Mouse (Mus musculus): ENCODE results near the gene Slc2a4. TPM values are rescaled to one million over a fixed set of nuclear protein-coding genes. Genes with fewer than 3 reads are reported as not detected.

Gene Slc2a4
- total RNA-seq, 4 experiments from 2014 or later: 4.8 to 5.4 (median 5.1) TPM

DNA sequence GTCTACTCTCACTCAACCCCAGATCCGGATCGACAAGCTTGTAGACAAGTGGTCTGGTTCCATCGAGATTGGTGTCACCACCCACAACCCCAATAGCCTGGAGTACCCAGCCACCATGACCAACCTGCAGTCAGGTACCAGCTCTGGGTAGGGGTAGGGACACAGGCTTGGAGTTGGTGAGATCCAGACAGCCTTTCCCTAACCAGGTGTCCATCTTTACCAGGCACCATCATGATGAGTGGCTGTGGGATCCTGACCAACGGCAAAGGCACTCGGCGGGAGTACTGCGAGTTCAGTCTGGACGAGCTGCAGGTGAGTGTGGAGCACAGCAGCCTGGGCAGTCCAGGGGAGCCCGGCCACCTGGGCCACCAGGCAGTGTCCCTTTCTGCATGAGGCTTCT lies 43.7 kb downstream of the Slc2a4 start:
- DNase-seq (ENCODE audit: low spot score in 2 of 2): no peak

DNA sequence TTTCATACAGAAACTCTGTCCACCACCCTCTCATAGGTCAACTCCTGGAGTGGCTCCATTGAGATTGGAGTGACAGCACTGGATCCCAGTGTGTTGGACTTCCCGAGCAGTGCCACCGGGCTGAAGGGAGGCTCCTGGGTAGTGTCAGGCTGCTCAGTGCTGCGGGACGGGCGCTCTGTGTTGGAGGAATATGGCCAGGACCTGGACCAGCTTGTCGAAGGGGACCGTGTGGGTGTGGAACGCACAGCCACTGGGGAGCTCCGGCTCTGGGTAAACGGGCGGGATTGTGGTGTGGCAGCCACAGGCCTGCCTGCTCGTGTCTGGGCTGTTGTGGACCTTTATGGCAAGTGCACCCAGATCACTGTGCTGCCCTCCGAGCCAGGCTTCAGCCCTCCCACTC lies 45.0 kb downstream of the Slc2a4 start:
- no peak for DNase-seq (ENCODE audit: low spot score in 2 of 2)

DNA sequence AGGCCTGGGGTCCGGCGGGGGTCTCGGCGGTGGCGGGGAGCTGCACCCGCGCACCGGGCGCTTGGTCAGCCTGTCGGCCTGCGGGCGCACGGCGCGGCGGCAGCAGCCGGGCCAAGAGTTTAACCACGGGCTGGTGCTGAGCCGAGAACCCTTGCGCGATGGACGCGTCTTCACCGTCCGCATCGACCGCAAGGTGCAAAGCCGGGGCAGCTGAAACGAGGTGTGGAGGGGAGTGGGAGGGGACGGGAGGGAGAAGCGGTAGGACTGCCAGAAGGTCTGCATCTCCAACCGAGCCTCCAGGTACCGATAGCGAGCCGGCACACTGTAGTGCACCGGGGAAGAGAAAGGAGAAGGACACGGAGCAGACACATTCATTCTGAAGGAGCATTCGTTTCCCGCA lies 46.0 kb downstream of the Slc2a4 start:
- no peak for DNase-seq (ENCODE audit: low spot score in 2 of 2)

DNA sequence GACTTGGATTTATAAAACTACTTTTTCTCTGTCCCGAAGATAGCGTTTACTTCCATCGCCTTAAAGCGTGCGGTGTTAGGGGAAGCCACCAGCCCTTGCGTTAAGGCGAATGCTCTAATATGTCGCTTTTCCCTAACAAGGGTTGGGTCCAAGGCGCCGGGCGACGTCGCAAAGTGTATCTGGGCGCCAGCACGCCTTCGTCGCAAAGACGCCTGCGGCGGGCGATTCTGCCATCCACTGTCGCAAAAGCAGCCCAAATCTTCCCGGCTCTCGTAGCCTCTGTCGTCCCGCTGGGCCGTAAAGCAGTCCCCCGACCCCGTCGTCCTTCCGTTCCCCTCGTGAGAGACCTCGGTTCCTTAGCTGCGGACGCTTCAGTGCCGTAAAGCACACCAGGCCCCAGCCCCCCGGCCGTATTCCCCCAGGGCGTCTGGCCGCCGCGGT lies 46.6 kb downstream of the Slc2a4 start:
- DNase-seq (ENCODE audit: low spot score in 2 of 2): peak; percentile 92 to 99

DNA sequence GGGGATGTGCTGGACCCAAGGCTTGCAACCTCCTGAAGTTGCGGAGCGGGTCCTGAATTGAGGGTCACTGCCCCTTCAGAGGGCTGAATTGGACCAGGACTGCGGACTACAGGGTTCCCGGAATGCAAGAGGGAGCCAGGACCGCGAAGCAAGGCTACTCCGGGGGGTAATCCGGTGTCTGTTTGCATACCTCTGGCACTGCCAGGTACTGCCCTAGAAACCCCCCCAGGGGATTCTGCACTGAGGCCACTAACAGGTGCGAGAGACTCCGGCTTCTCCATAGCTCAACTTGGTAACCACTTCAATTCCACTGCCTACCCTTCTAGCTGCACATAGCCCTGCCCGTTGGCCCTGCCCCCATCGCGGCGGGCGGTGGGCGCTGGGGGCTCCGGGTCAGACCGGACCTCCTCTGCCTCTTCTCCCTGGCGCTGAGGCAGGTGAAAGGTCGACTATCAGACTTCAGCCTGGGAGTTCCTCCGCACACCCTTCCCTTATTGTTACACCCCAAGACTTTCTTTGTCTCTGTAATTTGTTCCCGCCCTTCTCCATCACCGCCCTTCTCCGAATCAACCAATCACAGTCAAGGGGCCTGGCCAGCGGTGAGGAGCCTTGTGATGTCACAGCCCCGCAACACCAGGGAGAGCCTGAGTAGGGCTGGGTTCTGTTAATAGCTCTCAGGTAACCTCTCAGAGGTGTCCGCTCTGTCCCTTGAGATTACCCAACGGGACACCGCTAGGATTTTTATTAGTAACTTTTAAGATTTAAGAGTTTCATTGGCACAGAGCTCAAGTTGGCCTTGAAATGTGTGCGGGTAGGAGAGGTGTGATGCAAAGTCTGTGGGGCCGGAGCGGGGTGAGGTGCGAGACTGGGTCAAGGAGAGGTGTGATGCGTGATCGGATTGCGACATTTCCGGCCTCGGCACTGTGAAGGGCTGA lies 47.2 kb downstream of the Slc2a4 start, which contains the start of the genes 2810408A11Rik and Neurl4:
Gene 2810408A11Rik, minus strand, starts transcription at position 517 of the 935 bp plus-strand sequence.
Gene Neurl4, plus strand, starts transcription at position 602 of the 935 bp plus-strand sequence.
- DNase-seq (ENCODE audit: low spot score in 2 of 2): peak; percentile 65 to 90

DNA sequence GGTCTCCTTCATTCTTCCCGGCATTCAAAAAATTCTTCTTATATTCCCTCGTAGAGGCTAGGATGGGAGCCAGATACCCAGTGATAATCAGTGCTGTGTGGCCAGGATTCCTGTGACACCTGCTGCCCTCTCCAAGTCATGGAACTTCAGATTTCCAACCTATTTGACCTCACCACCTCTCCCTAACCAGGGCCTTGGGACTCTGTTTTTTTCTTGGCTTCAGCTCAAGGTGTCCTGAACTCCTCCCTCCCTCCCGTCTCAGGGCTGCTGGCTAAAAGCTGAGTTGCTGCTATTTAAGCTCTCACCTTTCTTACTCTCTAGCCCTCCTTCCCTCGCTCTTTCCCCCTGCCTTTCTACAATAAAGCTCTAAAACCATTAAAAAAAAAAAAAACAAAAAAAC lies 48.1 kb downstream of the Slc2a4 start:
- DNase-seq (ENCODE audit: low spot score in 2 of 2): no peak

DNA sequence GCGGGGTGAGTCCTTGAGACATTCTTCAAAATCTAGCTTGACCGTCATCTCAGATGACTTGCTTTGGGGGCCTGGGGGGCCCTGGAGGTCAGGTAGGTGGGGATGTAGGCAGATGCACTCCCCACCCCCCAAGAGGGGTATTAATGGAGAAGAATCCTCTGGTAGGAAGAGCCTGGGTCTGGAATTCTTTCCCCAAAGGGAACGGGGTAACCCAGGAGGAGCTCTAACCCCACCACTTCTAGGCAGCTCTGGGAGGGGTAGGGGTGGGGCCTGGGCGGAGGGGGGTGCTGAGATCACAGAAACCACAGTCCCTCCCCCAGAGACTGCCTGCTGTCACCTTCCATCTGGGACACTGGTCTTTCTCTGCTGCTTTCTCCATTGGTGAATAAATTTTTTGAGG lies 52.7 kb downstream of the Slc2a4 start, which contains the start of gene Acap1:
Gene Acap1, minus strand, starts transcription at position 249 of the 400 bp plus-strand sequence.
- no peak for DNase-seq (ENCODE audit: low spot score in 2 of 2)

DNA sequence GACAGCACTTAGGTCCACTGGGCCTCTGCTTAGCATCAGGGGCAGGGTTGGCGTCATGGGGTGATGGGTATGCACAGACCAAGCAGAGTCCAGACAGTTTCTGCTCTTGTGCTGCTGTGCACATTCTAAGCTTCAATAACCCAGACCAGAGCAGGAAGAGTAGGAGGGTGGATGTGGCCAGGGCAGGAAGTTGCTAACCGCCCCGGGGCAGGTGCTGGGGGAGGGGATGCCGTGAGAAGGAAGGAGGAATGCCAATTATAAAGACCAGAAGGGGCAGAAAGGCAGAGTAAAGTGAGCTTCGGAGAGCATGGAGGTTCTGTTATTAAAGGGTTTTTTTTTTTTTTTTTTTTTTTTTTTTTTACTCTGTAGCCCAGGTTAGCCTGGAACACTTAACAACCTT lies 53.3 kb downstream of the Slc2a4 start:
- DNase-seq (ENCODE audit: low spot score in 2 of 2): no peak

Small RNA genes lying within 50 kb of the gene (microRNA-seq; reads per million reads assigned to microRNA genes)
- gene Gm44349: 0.44 to 0.84 reads per million in 2 experiments

Other genes with a start within 250 kb of the Slc2a4 start
- 10 to 100 TPM; 48.6 to 56.4 (median 51.3) TPM for gene Polr2a, start 189.6 kb downstream of the Slc2a4 start, total RNA-seq (2022)
- not detected for gene Slc35g3, start 186.2 kb downstream of the Slc2a4 start, total RNA-seq (2022)
- gene Zbtb4, start 182.3 kb downstream of the Slc2a4 start, total RNA-seq (2022): 100 to 1,000 TPM; 138 to 158 (median 147) TPM
- 1 to 10 TPM in 2 of 4 experiments, under 1 TPM in 2; 0.51 to 1.2 (median 0.92) TPM for gene Chrnb1, start 152.2 kb downstream of the Slc2a4 start, total RNA-seq (2022)
- 10 to 100 TPM; 18.8 to 22.3 (median 19.7) TPM for gene Fgf11, start 146.3 kb downstream of the Slc2a4 start, total RNA-seq (2022)
- gene Tmem102, start 142.6 kb downstream of the Slc2a4 start, total RNA-seq (2022): under 1 TPM in 2 of 4 experiments, not detected in 2; 0.16 to 0.20 TPM
- not detected for gene Gm39566, start 132.9 kb downstream of the Slc2a4 start, total RNA-seq (2022)
- gene Spem2, start 129.7 kb downstream of the Slc2a4 start, total RNA-seq (2022): not detected
- gene Spem1, start 126.0 kb downstream of the Slc2a4 start, total RNA-seq (2022): under 1 TPM in 3 of 4 experiments, not detected in 1; 0.43 to 0.74 (median 0.49) TPM
- gene Nlgn2, start 110.4 kb downstream of the Slc2a4 start, total RNA-seq (2022): 100 to 1,000 TPM; 217 to 228 (median 217) TPM
- 100 to 1,000 TPM; 117 to 147 (median 123) TPM for gene Tmem256, start 109.7 kb downstream of the Slc2a4 start, total RNA-seq (2022)
- 10 to 100 TPM; 16.0 to 20.0 (median 18.6) TPM for gene Plscr3, start 101.8 kb downstream of the Slc2a4 start, total RNA-seq (2022)
- gene Tnk1, start 89.5 kb downstream of the Slc2a4 start, total RNA-seq (2022): under 1 TPM in 3 of 4 experiments, not detected in 1; 0.26 to 0.46 (median 0.30) TPM
- not detected for gene Tmem95, start 70.2 kb downstream of the Slc2a4 start, total RNA-seq (2022)
- 1 to 10 TPM; 1.0 to 2.0 (median 1.2) TPM for gene Kctd11, start 66.8 kb downstream of the Slc2a4 start, total RNA-seq (2022)
- not detected for gene Acap1, start 52.6 kb downstream of the Slc2a4 start, total RNA-seq (2022)
- 1 to 10 TPM in 1 of 4 experiments, under 1 TPM in 3; 0.39 to 1.1 (median 0.56) TPM for gene 2810408A11Rik, start 47.2 kb downstream of the Slc2a4 start, total RNA-seq (2022)
- gene Neurl4, start 47.1 kb downstream of the Slc2a4 start, total RNA-seq (2022): 100 to 1,000 TPM in 3 of 4 experiments, 10 to 100 TPM in 1; 97.6 to 122 (median 112) TPM
- 10 to 100 TPM; 27.1 to 37.6 (median 32.4) TPM for gene Gps2, start 34.3 kb downstream of the Slc2a4 start, total RNA-seq (2022)
- 100 to 1,000 TPM; 413 to 430 (median 416) TPM for gene Eif5a, start 26.2 kb downstream of the Slc2a4 start, total RNA-seq (2022)
- gene Ybx2, start 12.4 kb downstream of the Slc2a4 start, total RNA-seq (2022): 1 to 10 TPM; 5.1 to 9.6 (median 6.1) TPM
- not detected for gene Cldn7, start 16.6 kb upstream of the Slc2a4 start, total RNA-seq (2022)
- gene Ctdnep1, start 33.0 kb upstream of the Slc2a4 start, total RNA-seq (2022): 100 to 1,000 TPM; 108 to 126 (median 118) TPM
- gene Elp5, start 34.3 kb upstream of the Slc2a4 start, total RNA-seq (2022): 100 to 1,000 TPM in 1 of 4 experiments, 10 to 100 TPM in 3; 78.7 to 101 (median 87.1) TPM
- 100 to 1,000 TPM; 218 to 247 (median 236) TPM for gene Gabarap, start 43.0 kb upstream of the Slc2a4 start, total RNA-seq (2022)
- gene Phf23, start 47.6 kb upstream of the Slc2a4 start, total RNA-seq (2022): 10 to 100 TPM; 49.6 to 59.9 (median 51.8) TPM
- 10 to 100 TPM; 28.0 to 36.9 (median 32.9) TPM for gene Dvl2, start 52.4 kb upstream of the Slc2a4 start, total RNA-seq (2022)
- gene Acadvl, start 67.2 kb upstream of the Slc2a4 start, total RNA-seq (2022): 10 to 100 TPM; 57.9 to 68.3 (median 61.2) TPM
- gene Dlg4, start 68.8 kb upstream of the Slc2a4 start, total RNA-seq (2022): 100 to 1,000 TPM; 721 to 849 (median 797) TPM
- gene Asgr1, start 105.9 kb upstream of the Slc2a4 start, total RNA-seq (2022): 1 to 10 TPM in 2 of 4 experiments, under 1 TPM in 2; 0.77 to 2.4 (median 1.5) TPM
- gene Asgr2, start 144.5 kb upstream of the Slc2a4 start, total RNA-seq (2022): not detected
- 1 to 10 TPM in 1 of 4 experiments, under 1 TPM in 3; 0.57 to 1.1 (median 0.76) TPM for gene Mgl2, start 182.1 kb upstream of the Slc2a4 start, total RNA-seq (2022)
- gene Clec10a, start 208.0 kb upstream of the Slc2a4 start, total RNA-seq (2022): 1 to 10 TPM in 3 of 4 experiments, under 1 TPM in 1; 0.96 to 3.3 (median 2.7) TPM